22 mouse cellular contexts compared by ENCODE assay signal in the genomic region with DNA sequence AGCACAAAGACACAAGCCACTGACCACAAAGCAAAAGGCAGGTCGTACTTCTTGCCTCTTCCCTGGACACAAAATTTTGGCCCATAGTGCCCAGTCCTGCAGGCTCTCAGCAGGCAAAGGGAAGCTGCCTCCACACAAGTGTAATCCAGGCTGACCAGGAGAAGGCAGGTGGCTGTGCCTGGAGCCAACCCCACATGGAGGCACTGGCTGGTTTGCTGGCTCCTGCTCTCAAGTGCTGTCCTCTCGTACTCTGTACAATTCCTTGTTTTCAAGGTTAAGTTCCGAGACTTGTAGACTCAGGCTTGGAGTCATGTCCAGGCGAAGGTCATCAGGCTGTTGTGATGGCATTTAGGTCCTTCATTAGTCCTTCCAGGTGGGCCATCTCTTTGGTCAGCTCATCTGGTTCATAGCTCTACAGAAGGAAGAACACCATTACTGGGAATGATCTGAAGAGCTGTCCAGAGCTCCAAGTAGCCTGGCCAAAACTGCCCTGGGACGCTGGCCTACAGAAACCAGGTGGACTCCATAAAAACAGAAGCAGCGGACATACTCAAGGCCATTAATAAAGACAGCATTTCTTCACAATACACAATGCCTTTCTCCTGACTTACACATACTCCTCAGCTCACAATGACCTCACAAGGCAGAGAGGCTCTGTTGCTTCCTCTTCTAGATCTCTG. TPM values are rescaled to one million over a fixed set of nuclear protein-coding genes. Genes with fewer than 3 reads are reported as not detected.
DNase-seq lines count a peak whose midpoint lies in the region; ATAC-seq and TF ChIP-seq lines count a peak whose summit lies in the region.
"Had no signal": no experiment of that assay in that cellular context is flagged by ENCODE, and none has a peak within 500 bp of the region (broad histone marks: within the 10 kb centered on the region; RNA-seq: fewer than 3 reads in every experiment).

No protein-coding gene starts in this region.

- H3K4me1 ChIP-seq in midbrain, embryonic 11.5 days (ENCODE audit: control insufficient read depth, insufficient read depth, low read length) = no peaks in the 10 kb centered on the region
- no peaks in the 10 kb centered on the region for H3K4me1 ChIP-seq in midbrain, embryonic 16.5 days (ENCODE audit: control insufficient read depth, insufficient read depth, low read length)
- H3K4me1 ChIP-seq in cerebellum, adult 2 months (ENCODE audit: control insufficient read depth, insufficient read depth, low read length) = peaks cover 28% of the 10 kb centered on the region
- no peaks in the 10 kb centered on the region for H3K4me1 ChIP-seq in hindbrain, postnatal 0 days (ENCODE audit: insufficient read depth, low read length)
- H3K4me1 ChIP-seq: embryonic facial prominence, embryonic 12.5 days; heart, embryonic 15.5 days; hindbrain, embryonic 10.5 days had no signal

- no peak overlapping the region for H3K9ac ChIP-seq in midbrain, embryonic 11.5 days (ENCODE audit: low read length)
- no peak overlapping the region for H3K9ac ChIP-seq in midbrain, embryonic 16.5 days (ENCODE audit: low read depth, low read length)
- no peak overlapping the region for H3K9ac ChIP-seq in hindbrain, postnatal 0 days (replicated peaks; ENCODE audit: low read length)
- H3K9ac ChIP-seq: embryonic facial prominence, embryonic 12.5 days; heart, embryonic 15.5 days; hindbrain, embryonic 14.5 days had no signal

- H3K27ac ChIP-seq in midbrain, embryonic 11.5 days (ENCODE audit: low read depth, low read length) = no peak overlapping the region
- no peak overlapping the region for H3K27ac ChIP-seq in midbrain, embryonic 16.5 days (ENCODE audit: low read length)
- H3K27ac ChIP-seq in cerebellum, adult 2 months (ENCODE audit: insufficient read depth, low read length) = peak overlapping the region; percentile 46
- no peak overlapping the region for H3K27ac ChIP-seq in hindbrain, postnatal 0 days
- H3K27ac ChIP-seq: embryonic facial prominence, embryonic 12.5 days; heart, adult 2 months; heart, embryonic 15.5 days; hindbrain, embryonic 10.5 days; hindbrain, embryonic 14.5 days; kidney, postnatal 0 days had no signal

- no peaks in the 10 kb centered on the region for H3K27me3 ChIP-seq in midbrain, embryonic 11.5 days (ENCODE audit: control insufficient read depth, insufficient read depth, low read length)
- H3K27me3 ChIP-seq in midbrain, embryonic 16.5 days (ENCODE audit: control insufficient read depth, insufficient read depth, low read depth, low read length) = no peaks in the 10 kb centered on the region
- H3K27me3 ChIP-seq in cerebellum, adult 2 months (ENCODE audit: control insufficient read depth, insufficient read depth, low read length) = no peaks in the 10 kb centered on the region
- no peaks in the 10 kb centered on the region for H3K27me3 ChIP-seq in hindbrain, postnatal 0 days (ENCODE audit: insufficient read depth, low read length)
- H3K27me3 ChIP-seq: CH12.LX; embryonic facial prominence, embryonic 12.5 days; heart, embryonic 15.5 days; Patski had no signal

- H3K9me3 ChIP-seq in midbrain, embryonic 11.5 days (ENCODE audit: control insufficient read depth, low read length) = no peaks in the 10 kb centered on the region
- no peaks in the 10 kb centered on the region for H3K9me3 ChIP-seq in midbrain, embryonic 16.5 days (replicated peaks; ENCODE audit: control insufficient read depth, low read length, poor library complexity, severe bottlenecking)
- H3K9me3 ChIP-seq in hindbrain, postnatal 0 days (ENCODE audit: low read length) = no peaks in the 10 kb centered on the region
- H3K9me3 ChIP-seq: embryonic facial prominence, embryonic 12.5 days; heart, embryonic 15.5 days; hindbrain, embryonic 10.5 days had no signal

- 91% methylated on average over 6 of the region's 6 CpGs for WGBS in midbrain, embryonic 11.5 days
- 94% methylated on average over 6 of the region's 6 CpGs for WGBS in midbrain, embryonic 16.5 days
- WGBS in cerebellum, adult 2 months = 22% methylated on average over 6 of the region's 6 CpGs
- 94% methylated on average over 6 of the region's 6 CpGs for WGBS in hindbrain, postnatal 0 days

- no peak for TF ChIP-seq CTCF in cerebellum, adult 2 months (IDR thresholded peaks at IDR 0.05; ENCODE audit: borderline replicate concordance, insufficient read depth, low read depth, low read length)
- TF ChIP-seq CTCF in hindbrain, postnatal 0 days (IDR thresholded peaks at IDR 0.05; ENCODE audit: low read depth) = no peak

- no peak overlapping the region for H3K4me3 ChIP-seq in midbrain, embryonic 11.5 days (ENCODE audit: low read depth, low read length)
- H3K4me3 ChIP-seq in midbrain, embryonic 16.5 days (ENCODE audit: low read depth, low read length) = no peak overlapping the region
- H3K4me3 ChIP-seq in cerebellum, adult 2 months (replicated peaks; ENCODE audit: insufficient read depth, low read depth, low read length) = no peak overlapping the region
- no peak overlapping the region for H3K4me3 ChIP-seq in hindbrain, postnatal 0 days (ENCODE audit: low read length)
- H3K4me3 ChIP-seq: embryonic facial prominence, embryonic 12.5 days; heart, adult 2 months; heart, embryonic 15.5 days; hindbrain, embryonic 10.5 days had no signal

- peak; percentile 23 for DNase-seq in midbrain, embryonic 11.5 days (ENCODE audit: low spot score, missing footprints)
- peak; percentile 82 to 89 for DNase-seq in cerebellum, adult 2 months
- peak; percentile 52 to 71 for DNase-seq in cerebellum, postnatal 10 days
- no peak for DNase-seq in neural tube, embryonic 10.5 days (ENCODE audit: extremely low spot score, low spot score)
- DNase-seq in hindbrain, postnatal 0 days (ENCODE audit: low spot score) = no peak
- no peak for DNase-seq in frontal cortex, postnatal 36 days (ENCODE audit: low spot score in 2 of 2)
- DNase-seq: adrenal gland, postnatal 25 days; gastrocnemius, postnatal 36 days; heart, adult 2 months; kidney, adult 8-10 months had no signal

- no peak for TF ChIP-seq POLR2A in cerebellum, adult 2 months (IDR thresholded peaks at IDR 0.05; ENCODE audit: borderline replicate concordance, insufficient read depth, low read length)

- no peak for ATAC-seq in midbrain, embryonic 11.5 days (ENCODE audit: low FRiP score)
- ATAC-seq in midbrain, embryonic 16.5 days = no peak
- ATAC-seq in hindbrain, postnatal 0 days = no peak
- ATAC-seq: activated CD4-positive, CD25-positive, alpha-beta regulatory T cell, adult 4 months; forebrain, embryonic 16.5 days; intestine, embryonic 16.5 days; Patski had no signal

- H3K36me3 ChIP-seq in midbrain, embryonic 11.5 days (ENCODE audit: control insufficient read depth, insufficient read depth, low read length) = peaks cover 3% of the 10 kb centered on the region; the same call in 1 of the 2 replicates
- H3K36me3 ChIP-seq in midbrain, embryonic 16.5 days (ENCODE audit: control insufficient read depth, insufficient read depth, low read length) = peaks cover 20% of the 10 kb centered on the region
- H3K36me3 ChIP-seq in hindbrain, postnatal 0 days (ENCODE audit: insufficient read depth, low read length) = peaks cover 34% of the 10 kb centered on the region

- H3K4me2 ChIP-seq in midbrain, embryonic 11.5 days = no peak overlapping the region
- no peak overlapping the region for H3K4me2 ChIP-seq in midbrain, embryonic 16.5 days (ENCODE audit: low read length)
- H3K4me2 ChIP-seq in hindbrain, postnatal 0 days (ENCODE audit: low read depth, low read length) = no peak overlapping the region
- H3K4me2 ChIP-seq: embryonic facial prominence, embryonic 12.5 days; heart, embryonic 11.5 days; heart, embryonic 15.5 days; hindbrain, embryonic 14.5 days had no signal

RNA-seq across cellular contexts. Expression of gene Hcn4, which starts 53.9 kb away (rescaled TPM):
- polyA plus RNA-seq in midbrain, embryonic 11.5 days (2014; fragmentation: Nextera tagmentation; extraction: Ambion mirVana) = 1.3 and 1.5 TPM in 2 replicates
- 3.0 and 3.5 TPM in 2 replicates for polyA plus RNA-seq in midbrain, embryonic 16.5 days (2015; fragmentation: Nextera tagmentation; extraction: Ambion mirVana)
- 4.1 and 4.9 TPM in 2 replicates for polyA plus RNA-seq in cerebellum, adult 2 months (2012; rRNA removed)
- total RNA-seq in hindbrain, postnatal 0 days (2014; rRNA removed) = 33.6 and 38.6 TPM in 2 replicates
- polyA plus RNA-seq in hindbrain, postnatal 0 days (2015; fragmentation: Nextera tagmentation; extraction: Ambion mirVana) = 3.3 and 3.5 TPM in 2 replicates
- total RNA-seq: CH12.LX had no signal
- polyA plus RNA-seq: activated CD4-positive, CD25-positive, alpha-beta regulatory T cell, adult 4 months had no signal

Comparison
In these comparisons a context has a peak if more than half of its experiments do, and no peak if none do; other contexts are left out.
1. DNase-seq: peak in midbrain, embryonic 11.5 days (single experiment), cerebellum, adult 2 months (2 of 2) and cerebellum, postnatal 10 days (2 of 2); none in neural tube, embryonic 10.5 days (single experiment), hindbrain, postnatal 0 days (single experiment) and frontal cortex, postnatal 36 days (0 of 2).